Mouse (Mus musculus) kidney, postnatal 25 days (tissue): ENCODE results near the gene Usp18.

Experiments used
- DNase-seq, 2 experiments: peaks; one replicate each; pipeline ENCODE4 v3.0.0; 2021; ENCODE audit warnings: mixed read lengths in 2 of 2

Usp18 gene

DNA sequence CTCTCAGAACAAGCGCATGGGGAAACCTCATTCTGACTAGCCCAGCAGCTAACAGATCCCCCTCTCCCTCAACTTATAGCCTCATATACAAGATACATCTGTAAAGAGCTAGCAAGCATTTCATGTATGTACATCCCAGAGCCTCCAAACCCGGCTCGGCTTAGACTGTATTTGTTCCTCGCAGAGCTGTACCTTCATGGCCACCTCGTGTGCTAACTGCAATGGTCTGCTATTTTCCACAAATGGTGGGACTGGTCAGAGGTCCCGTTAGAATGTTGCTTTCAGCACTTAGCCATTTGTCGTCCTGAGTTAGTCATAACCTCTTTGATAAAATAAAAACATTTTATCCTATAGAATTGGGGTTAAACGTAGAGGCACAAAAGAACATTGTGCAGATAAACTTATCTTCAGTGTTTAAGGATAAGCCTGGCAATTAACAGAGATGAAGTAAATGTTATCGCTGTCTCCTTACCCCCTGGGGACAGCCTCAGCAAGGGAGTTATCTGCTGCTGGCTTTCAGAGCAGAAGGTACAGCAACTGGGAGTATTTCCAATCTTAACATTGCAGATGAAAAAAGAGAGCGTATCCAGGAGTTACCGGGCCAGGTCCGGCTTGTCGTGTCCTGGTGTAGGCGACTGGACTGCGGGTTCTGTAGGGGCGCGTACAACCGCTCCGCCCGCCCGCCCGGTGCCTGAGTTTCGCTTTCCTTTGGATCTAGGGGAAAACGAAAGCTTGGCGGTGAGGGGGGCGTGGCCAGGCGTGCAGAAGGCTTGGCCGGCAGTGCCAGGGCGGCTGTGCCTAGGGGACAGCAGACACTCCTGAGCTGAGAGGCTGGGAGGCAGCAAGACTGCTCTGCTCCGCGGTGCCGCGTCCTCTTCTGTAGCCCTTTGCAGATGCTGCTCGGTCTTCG, at the start of gene Usp18:
TSS of gene Usp18 (plus strand) at position 780 of the 910 bp plus-strand sequence.
- peak; percentile 96 for DNase-seq

DNA sequence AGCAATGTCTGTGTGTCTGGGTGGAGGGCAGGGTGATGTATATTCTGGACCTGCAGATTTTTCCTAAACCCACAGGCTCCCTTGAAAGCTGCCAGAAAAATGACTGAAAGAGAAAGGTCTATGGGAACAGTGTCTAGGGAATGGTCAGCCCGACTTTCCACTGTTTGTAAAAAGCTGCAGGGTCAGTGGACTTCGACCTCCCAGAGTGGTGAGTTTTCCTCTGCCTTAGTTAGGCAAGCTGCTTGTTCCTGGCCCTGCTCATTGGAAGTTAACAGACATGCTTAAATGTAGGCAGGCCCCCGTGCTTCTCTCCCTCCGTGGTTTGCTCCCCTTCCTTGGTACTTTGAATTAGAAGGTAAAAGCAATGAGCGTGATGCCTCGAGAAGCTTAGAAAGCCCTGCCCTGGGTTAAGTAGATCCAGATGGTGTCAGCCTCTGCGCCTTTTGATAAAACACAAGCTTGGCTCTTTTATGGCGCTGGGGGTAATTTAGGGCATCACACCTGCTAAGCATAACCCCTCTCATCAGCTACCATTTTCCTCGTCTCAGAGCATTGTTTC, 47.8 kb upstream of the Usp18 start:
- DNase-seq, result peak; percentile 45 to 59

DNA sequence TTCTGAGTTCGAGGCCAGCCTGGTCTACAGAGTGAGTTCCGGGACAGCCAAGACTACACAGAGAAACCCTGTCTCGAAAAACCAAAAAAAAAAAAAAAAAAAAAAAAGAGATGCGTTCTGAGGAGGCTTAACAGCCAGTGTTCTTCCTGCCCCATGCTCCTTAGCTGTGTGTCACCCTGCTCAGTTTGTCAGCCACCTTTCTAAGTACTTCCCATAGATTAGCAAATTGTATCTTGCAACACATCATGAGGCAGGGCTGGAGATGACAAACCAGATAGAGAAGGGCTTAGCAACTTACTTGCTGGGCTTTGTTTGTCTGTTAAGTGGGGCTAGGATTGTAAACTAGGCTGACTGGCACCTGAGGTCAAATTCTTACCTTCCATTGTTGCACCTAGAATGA, 45.2 kb upstream of the Usp18 start:
- no peak for DNase-seq

DNA sequence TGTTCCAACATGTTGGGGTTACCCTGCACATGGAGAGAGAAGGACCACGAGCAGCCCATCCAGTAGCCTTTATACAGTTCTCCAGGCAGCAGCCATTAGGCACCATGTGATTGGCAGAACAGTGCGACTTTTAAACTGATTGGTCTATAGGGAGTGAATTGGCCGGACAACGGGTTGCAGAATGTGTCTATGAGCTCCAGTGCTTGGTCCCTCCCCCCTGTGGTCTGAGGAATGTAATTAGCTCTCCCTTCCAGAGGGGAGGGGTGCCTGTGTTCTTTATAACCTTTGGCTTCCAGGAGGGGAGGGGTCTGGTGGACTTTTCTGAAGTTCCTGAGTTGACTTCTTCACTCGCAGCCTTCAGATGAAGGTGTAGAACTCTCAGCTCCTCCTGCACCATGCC, 43.7 kb upstream of the Usp18 start:
- no peak for DNase-seq

DNA sequence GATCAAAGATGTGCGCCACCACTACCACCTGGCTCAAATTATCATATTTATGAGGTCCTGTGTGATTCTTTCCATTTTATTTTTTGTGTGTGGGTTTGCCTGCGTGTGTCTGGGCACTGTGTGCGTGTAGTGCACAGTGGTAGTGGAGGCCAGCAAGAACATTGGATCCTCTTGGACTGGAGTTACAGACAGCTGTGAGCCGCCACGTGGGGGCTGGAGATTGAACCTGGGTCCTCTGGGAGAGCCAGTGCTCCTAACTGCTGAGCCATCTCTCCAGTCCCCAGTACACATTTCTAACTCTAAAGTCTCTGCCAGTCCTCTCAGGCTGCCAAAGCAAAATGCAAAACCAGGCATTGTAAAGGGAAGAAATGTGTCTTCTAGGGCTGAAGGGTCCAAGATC, 39.2 kb upstream of the Usp18 start:
- DNase-seq, result no peak

DNA sequence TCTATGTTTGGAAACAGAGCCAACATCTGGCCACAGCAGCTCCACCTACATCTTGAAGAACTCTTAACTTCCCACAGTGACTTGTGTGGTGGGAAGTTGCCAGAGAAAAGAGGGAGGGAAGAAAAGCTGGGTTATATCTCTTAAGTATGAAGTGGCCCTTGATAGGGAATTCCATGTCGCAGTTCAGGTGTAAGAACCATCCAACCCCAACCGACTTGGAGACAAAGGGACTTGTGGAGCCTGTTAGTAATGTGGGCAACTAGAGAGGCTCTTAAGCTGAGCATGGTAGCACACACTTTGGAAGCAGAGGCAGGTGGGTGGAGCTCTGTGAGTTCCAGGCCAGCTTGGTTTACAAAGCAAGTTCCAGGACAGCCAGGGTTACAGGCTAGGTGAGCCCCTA, 36.1 kb upstream of the Usp18 start:
- no peak for DNase-seq

DNA sequence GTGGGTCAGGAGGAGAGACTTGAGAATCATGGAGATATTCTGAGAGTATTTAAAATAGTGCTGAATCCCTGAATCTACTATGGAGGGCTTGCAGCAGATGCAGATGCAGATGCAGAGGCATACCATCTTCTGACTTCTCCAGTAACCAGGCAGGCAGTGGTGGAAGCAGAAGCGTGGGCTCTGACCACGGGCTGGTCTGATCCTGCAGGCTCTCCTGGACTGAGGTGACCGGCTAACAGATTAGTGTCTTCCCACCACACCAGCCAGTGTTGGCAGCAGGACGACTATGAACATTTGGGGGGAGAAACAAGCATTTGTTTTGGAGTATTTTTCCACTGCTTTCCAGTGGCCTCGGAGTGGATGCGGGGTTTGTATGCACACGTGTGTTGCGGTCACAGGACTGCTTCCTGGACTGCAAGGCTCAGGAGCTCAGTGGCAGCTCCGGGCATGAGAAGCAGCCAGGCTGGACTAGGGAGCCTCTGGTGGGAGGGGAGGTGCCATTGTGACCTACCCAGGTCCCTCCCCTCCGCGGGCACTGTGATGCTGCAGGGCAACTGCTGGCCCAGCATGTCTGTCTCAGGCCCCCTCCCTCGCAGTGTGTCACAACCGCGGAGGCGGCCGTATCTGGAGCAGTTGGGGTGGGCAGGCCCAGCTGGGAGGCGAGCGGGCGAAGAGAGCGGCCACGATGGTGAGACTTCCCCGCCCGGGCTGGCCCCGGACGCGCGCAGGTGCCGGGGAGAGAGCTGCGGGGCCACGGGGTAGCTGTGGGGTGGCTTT, 35.4 kb upstream of the Usp18 start, which contains the start of gene Tuba8:
TSS of gene Tuba8 (plus strand) at position 548 of the 777 bp plus-strand sequence.
- peak; percentile 39 to 77 for DNase-seq

DNA sequence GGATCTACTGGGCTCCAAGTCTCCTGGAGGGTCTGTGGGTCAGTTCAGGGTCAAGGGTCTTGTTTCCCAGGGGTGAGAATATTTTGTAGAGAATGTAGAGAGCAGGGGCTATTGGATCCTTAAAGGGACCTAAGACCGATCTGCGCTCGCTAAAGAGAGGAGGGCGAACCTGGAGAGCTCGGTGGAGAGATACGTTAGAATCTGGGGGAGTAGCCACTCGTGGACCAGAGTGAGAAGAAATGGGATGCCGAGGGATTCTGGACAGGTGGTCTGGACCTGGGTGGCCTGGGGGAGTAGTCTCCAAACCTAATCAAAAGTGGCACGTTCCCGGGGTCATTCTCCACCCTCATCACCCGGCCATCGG, 34.8 kb upstream of the Usp18 start:
- DNase-seq, result no peak

DNA sequence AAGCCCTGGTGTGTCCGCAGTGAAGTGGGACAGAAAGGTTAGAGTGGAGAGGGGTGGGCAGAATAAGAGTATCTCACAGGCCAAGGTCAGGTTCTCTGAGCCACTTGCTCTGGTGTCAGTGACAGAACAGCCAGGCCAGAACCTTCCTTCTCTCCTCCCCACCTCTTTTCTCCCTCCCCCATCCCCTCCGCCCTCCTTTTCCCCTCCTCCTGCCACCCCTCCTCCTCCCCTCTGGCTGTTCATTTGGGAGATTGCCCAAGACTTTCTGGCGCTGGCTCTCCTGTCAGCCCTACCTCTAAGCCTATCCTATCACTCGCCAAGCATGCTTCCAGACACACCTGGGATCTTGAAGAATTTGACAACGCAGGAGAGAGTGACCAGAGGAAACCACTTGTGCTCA, 34.0 kb upstream of the Usp18 start:
- peak; percentile 18 to 50 for DNase-seq

DNA sequence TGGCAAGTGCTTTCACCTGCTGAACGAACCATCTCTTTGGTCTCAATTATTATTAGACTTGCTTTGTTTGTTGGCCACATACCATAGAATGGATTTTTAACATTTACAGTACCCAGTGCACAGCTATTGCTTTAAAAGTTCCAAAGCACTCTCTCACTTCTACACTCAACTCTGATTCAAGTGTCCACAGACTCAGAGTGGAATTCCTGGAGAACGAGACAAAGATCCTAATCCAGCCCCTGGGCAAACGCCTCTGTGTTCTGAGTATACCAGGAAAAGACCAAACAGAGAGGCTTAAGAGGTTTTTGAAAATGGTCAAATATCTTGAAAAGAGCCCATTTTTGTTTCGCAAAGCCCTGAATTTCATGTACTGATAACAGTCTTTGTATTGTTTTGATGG, 32.7 kb upstream of the Usp18 start:
- DNase-seq, result no peak

DNA sequence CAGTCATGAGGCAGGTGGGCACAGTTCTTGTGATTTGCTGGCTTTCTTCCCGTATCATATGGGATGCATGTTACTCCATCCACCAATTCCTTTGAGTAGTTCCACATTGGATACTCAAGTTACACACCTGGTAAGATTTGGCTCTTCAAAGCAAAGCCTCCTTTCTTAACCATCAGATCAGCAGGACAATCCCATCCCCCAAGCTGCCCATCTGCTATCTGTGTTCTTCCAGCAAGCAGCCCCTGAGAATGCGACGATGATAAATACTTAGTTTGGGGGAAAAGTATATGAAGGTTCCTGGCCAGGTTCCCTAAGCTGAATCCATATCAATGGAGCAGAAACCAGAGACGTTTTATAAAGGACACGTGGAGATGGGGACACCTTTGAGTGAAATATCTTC, 31.5 kb upstream of the Usp18 start:
- DNase-seq, result no peak

DNA sequence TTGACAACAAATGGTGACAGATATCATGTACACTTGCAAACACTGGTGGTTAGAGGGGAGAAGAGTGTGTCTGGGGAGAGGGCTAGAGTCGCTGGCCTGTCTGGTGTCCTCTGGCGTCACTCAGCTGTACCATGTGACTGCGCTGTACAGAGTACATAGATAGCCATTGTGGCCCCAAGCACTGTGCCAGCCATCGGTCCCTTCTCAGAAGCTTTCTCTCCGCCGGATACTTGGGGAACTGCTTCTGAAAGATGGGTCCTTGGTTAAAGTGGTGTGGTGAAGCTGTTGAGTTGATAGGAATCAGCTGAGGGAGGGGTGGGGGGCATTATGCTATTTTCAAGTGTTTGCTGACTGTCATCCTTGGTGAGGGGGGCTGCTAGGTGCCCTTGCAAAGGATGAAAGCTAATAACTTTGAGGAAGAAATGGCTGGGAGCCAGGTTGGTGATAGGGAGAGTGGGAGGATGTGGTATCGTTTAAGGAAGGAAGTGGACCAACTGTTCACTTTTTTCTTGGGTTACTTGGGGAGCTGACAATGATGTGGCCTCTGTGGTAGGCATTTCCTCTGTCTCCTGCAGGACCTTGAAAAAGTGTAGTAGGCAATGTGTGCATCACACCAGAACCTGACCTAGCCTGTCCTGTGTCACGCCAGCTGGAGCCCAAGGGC, 30.9 kb upstream of the Usp18 start:
- DNase-seq, result no peak

DNA sequence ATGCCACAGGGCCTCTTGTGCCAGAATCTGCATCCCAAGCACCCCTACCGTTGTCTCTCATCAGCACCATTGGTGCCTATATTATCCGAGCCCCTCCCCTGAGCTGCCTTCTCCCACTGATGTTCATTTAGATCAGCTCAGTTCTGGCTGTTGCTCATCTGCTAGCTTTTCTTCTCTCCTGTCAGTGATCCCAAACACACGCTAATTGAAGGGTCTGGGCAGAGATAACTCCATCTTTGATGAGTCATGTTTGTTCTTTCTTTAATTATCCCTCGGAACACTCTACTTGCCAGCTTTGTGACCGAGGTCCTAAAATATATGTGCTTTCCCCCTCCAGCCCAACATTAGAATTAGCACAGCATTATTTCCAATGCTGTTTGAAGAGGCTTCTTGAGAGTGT, 30.4 kb upstream of the Usp18 start:
- DNase-seq, result no peak

DNA sequence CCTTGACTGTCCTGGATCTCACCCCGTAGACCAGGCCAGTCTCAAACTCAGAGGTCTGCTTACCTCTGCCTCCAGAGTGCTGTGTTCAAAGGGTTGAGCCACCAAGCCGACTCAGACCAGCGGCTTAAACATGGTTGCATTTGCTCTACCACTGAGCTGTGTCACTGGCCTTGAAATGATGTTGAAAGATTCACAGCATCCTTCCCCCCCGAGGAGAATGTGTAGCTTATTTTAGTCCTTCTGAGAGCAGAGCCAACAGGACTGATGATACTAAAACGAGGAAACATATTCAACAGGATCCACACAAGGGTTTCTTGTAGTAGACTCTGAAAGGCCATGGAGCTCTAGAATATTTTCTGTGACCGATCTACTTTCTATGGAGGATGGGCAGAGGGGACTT, 29.8 kb upstream of the Usp18 start:
- DNase-seq, result no peak

DNA sequence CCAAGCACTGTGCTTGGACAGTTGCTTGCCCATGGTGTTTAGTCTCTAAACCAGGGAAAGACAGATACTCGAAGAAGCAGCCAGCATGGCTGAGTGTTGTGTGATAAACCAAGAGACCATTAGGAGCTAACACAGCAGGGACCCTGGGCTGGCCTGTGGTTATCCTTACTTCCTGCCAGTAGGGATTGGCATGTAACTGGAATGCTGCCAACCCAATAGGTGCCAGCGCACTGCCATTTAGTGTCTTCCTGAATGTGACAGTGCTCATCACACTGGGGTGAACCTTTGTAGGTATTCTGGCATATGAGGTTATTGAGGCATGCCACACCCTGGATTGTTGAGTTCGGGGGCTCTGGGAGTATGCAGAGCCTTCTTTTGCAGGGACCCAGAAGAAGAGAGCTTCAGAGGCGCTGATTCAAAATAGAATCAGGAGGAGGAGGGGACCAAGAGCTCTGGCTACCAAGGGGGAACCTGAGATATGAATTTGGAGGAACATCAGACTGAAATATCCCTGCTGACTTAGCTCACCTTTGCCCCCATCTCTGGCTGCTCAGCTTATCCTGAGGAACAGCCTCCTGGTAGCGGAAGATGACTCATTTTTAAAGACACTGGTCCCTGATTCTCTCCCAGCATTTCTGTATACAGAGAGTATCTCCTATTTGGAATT, 29.0 kb upstream of the Usp18 start:
- DNase-seq, result no peak

DNA sequence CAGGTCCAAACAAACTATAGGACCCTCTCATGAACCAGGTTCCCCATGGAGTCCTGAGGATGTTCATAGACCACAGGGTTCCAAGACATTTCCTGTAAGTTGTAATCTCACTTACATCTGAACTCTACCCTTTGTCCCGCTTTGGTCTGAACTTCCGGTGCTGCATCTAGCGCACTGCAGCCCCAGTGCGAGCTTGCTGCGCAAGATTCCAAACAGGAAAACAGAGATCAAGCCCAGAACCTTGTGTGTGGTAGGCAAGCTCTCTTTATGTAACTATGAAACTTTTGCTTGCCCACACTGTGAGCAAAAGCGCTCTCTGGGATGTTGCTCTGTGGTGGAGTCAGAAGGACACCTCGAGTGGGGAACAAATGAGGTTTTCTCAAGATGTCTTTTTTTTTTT, 27.7 kb upstream of the Usp18 start:
- DNase-seq, result no peak

DNA sequence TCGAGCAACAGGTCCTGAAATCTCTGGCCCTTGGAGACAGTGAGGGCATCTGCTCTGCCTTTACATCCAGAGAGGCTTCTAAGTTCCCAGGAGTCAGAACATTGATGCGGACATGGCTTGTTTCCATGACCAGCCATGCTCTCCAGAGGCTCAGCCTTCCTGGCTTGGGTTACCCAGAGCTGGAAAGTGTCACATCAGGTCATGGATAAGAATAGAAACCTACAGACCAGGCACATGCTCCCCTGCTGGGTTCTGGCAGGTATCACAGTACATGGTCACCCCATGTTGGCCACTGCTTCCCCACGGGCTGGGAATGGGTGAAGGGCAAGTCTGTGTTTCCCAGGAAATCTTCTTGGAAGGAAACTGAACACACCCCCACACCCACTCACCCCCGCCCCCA, 26.3 kb upstream of the Usp18 start:
- DNase-seq, result no peak

DNA sequence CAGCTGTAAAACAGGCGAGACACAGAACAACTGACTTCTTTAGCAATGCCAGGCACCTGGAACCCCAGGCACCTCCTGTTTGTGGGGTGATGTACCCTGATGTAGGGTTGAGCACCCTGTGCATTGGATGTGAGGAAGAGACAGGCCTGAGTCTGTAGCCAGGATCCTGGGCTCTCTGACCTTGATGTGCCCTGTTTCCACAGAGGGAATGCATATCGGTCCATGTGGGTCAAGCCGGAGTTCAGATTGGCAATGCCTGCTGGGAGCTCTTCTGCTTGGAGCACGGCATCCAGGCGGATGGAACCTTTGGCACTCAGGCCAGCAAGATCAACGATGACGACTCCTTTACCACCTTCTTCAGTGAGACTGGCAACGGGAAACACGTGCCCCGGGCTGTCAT, 25.5 kb upstream of the Usp18 start:
- no peak for DNase-seq

DNA sequence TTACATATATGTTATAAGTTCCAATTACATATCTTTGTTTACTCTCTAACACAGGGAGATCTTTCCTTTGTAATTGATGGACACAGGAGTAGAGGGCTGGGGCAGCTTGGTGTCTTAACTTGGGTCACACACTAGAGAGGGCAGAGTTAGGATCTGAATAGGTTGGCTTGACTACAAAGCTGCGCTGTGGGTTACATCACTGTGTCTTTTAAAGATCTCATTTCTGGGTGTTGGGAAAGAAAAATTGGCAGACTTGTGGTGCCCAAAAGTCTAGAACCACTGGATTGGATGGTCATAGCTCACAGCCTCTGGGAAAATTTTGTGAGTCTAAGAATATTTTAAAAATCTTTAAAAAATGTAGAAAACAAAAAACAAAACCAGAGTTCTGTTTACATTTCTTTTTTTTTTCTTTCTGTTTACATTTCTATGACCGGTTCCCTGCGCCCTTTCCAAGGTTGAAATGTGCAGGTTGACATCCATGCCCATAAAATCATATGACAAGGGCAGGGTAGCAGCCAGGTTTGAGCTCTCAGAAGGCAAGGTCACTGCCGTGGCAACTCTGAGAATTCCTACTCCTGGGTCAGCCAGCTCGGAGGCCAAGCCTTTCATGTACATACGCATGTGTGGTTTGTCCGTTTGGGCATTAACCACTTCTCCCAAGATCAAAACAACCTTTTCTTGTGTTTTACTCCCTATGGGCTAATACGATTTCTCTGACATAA, 23.7 kb upstream of the Usp18 start:
- no peak for DNase-seq

DNA sequence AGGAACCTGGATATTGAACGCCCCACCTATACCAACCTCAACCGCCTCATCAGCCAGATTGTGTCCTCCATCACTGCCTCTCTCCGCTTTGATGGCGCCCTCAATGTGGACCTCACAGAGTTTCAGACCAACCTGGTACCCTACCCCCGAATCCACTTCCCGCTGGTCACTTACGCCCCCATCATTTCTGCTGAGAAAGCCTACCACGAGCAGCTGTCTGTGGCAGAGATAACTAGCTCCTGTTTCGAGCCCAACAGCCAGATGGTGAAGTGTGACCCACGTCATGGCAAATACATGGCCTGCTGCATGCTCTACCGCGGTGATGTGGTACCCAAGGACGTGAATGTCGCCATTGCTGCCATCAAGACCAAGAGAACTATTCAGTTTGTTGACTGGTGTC, 22.7 kb upstream of the Usp18 start:
- no peak for DNase-seq

DNA sequence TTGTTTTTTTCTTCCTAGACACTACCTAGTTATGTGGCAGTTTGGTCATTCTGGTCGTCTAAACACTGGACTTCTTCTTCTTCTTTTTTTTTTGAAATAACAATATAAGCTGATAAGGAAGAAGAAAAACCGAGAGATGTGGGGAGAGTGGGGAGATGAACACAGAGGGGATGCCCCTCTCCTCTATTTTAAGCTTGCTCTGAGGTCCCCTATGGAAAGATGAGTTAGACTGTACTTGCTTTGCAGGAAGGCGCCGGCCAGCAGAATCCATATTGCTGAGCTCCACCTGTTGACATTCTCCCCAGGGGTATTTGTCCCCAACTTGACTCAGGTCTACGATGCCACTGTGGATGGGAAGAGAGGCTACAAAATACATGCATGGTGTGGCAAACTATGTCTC, 21.6 kb upstream of the Usp18 start:
- DNase-seq, result no peak

DNA sequence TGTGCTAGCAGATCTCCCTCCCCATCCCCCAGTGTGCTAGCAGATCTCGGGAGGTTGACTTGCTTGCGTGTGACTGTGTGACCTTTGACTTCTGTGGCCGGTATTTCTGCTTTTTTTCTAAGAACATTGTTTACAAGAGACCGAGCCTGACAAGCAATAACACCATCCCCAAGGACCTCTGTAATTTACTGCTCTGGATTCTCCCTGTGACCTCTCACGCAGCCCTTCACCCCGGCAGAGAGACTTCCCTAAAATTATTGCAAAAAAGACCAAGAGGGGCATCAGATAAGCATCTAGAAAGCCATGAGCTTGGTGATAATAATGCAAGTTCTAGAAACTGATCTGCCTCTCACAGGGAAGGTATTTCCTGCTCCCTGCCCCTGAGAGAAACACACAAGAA, 20.7 kb upstream of the Usp18 start:
- DNase-seq, result peak; percentile 44 to 59
